ENCODE assay signal across 14 mouse cellular contexts in genomic region chr7:128578199-128578945, GRCm38 (mm10). TPM values are rescaled to one million over a fixed set of nuclear protein-coding genes. Genes with fewer than 3 reads are reported as not detected.
DNase-seq lines count a peak whose midpoint lies in the region.
"Had no signal": no experiment of that assay in that cellular context is flagged by ENCODE, and none has a peak within 500 bp of the region (broad histone marks: within the 10 kb centered on the region; RNA-seq: fewer than 3 reads in every experiment).

No protein-coding gene starts in this region.

- DNase-seq in embryo, embryonic 10.5 days (ENCODE audit: low spot score) = peak; percentile 27
- no peak for DNase-seq in embryo, embryonic 9.5 days (ENCODE audit: extremely low spot score)
- DNase-seq in CD4-positive helper T cell, adult 2 months (ENCODE audit: low read depth, low spot score) = peak; percentile 34
- peak; percentile 59 for DNase-seq in Muller cell, postnatal 12 days (ENCODE audit: inconsistent ontology term)
- DNase-seq in induced T-regulatory cell, adult 2 months (ENCODE audit: low read depth) = peak; percentile 68
- DNase-seq in lung, postnatal 14 days = no peak
- no peak for DNase-seq in gastrocnemius, postnatal 25 days
- DNase-seq in right cerebral cortex, postnatal 10 days (ENCODE audit: low spot score in 2 of 2) = no peak
- DNase-seq: adrenal gland, adult 2 months; adrenal gland, postnatal 25 days; cerebellum, adult 11 months; cerebellum, adult 9-10 months; cerebellum, postnatal 25 days; gastrocnemius, postnatal 10 days had no signal

RNA-seq across cellular contexts. Expression of gene Inpp5f, which starts 32.8 kb away (rescaled TPM):
- total RNA-seq in gastrocnemius, postnatal 25 days (2021) = 1 to 10 TPM; 2.3 to 4.1 TPM

RNA-seq across cellular contexts. Expression of gene Bag3, which starts 55.0 kb away (rescaled TPM):
- total RNA-seq in gastrocnemius, postnatal 25 days (2021) = 100 to 1,000 TPM; 122 to 129 TPM

Comparison
In these comparisons a context has a peak if more than half of its experiments do, and no peak if none do; other contexts are left out.
1. DNase-seq: peak in embryo, embryonic 10.5 days (single experiment), CD4-positive helper T cell, adult 2 months (single experiment), Muller cell, postnatal 12 days (single experiment) and induced T-regulatory cell, adult 2 months (single experiment); none in embryo, embryonic 9.5 days (single experiment), lung, postnatal 14 days (single experiment), gastrocnemius, postnatal 25 days (single experiment) and right cerebral cortex, postnatal 10 days (0 of 2).